Mouse (Mus musculus): ENCODE measurements at regions not wholly inside any gene's neighbourhood (a gene's known extent, or its start where the extent isn't known, plus 50 kb on each side); places are given as distances from the start of the nearest gene placed in this dataset.

DNA sequence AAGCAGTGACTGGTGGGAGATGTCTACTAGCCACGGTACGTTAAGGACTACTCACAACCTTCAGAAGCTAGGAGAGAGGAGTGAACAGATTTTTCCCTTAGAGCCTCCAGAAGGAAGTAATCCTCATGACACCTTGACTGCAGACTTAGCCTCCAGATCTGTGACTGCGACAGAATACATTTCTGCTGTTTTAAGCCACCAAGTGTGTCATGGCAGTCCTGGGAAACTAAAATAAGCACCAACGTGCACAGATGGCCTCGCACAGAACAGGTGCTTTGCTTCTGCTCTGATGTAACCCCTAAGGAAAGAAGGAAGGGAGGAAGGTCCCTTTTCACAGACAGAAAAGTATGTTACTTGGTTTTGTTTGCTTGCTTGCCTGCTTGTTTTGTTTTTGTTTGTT lies 151.5 kb upstream of the Adra1b start:
- H3K4me3 ChIP-seq (ENCODE audit: low read depth, low read length): no peak overlapping the region
- no peaks in the 10 kb centered on the region for H3K36me3 ChIP-seq (ENCODE audit: insufficient read depth, low read length)
- no peak overlapping the region for H3K27ac ChIP-seq (ENCODE audit: low read depth, low read length)
- no peaks in the 10 kb centered on the region for H3K9me3 ChIP-seq (ENCODE audit: low read length)
- DNase-seq (ENCODE audit: low spot score) (no peak), ATAC-seq (ENCODE audit: low FRiP score) (no peak)
- WGBS: 89% methylated on average over 5 of the region's 5 CpGs
- H3K9ac ChIP-seq (replicated peaks; ENCODE audit: low read length, poor library complexity, severe bottlenecking): no peak overlapping the region
- no peak for TF ChIP-seq CTCF (IDR thresholded peaks at IDR 0.05)
- no peaks in the 10 kb centered on the region for H3K27me3 ChIP-seq (ENCODE audit: insufficient read depth, low read length)
- H3K4me2 ChIP-seq (ENCODE audit: low read depth, low read length, poor library complexity, severe bottlenecking): no peak overlapping the region
- H3K4me1 ChIP-seq (ENCODE audit: insufficient read depth, low read length): no peaks in the 10 kb centered on the region

GRCm38 (mm10) chr11:44062446-44062845 lies 161.4 kb upstream of the Adra1b start:
- ATAC-seq (ENCODE audit: low FRiP score) (no peak), DNase-seq (ENCODE audit: low spot score) (no peak)
- Histone ChIP-seq H3K4me2 (ENCODE audit: low read depth, low read length, poor library complexity, severe bottlenecking) (no peak overlapping the region), H3K9me3 (ENCODE audit: low read length) (no peaks in the 10 kb centered on the region), H3K4me1 (ENCODE audit: insufficient read depth, low read length) (no peaks in the 10 kb centered on the region), H3K4me3 (ENCODE audit: low read depth, low read length) (no peak overlapping the region), H3K27ac (ENCODE audit: low read depth, low read length) (no peak overlapping the region), H3K36me3 (ENCODE audit: insufficient read depth, low read length) (no peaks in the 10 kb centered on the region), H3K9ac (replicated peaks; ENCODE audit: low read length, poor library complexity, severe bottlenecking) (no peak overlapping the region), H3K27me3 (ENCODE audit: insufficient read depth, low read length) (no peaks in the 10 kb centered on the region)
- no peak for TF ChIP-seq CTCF (IDR thresholded peaks at IDR 0.05)
- WGBS: 97% methylated on average over 1 of the region's 1 CpGs

DNA sequence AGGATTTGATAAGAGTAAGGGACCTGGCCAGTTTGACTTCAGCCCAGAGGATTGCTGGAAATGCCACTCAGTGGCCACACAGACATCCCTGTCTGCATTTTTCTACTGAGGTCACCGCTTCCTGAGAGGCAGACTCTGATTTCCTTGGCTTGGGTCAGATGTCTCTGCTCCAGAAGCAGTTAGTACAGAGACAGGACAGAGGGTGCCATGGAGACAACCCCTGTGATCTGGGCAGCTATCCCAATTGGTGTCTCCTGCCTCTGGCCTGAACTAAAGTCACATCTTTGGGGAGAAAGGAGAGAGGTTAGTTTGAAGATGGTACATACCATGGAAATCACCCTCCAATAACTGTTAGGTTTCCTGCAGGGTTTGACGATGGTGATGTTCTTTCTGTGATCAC lies 165.2 kb upstream of the Adra1b start:
- no peak overlapping the region for H3K9ac ChIP-seq (replicated peaks; ENCODE audit: low read length, poor library complexity, severe bottlenecking)
- TF ChIP-seq CTCF (IDR thresholded peaks at IDR 0.05): no peak
- H3K4me3 ChIP-seq (ENCODE audit: low read depth, low read length): no peak overlapping the region
- ATAC-seq (ENCODE audit: low FRiP score) (no peak), DNase-seq (ENCODE audit: low spot score) (no peak)
- no peak overlapping the region for H3K4me2 ChIP-seq (ENCODE audit: low read depth, low read length, poor library complexity, severe bottlenecking)
- H3K36me3 ChIP-seq (ENCODE audit: insufficient read depth, low read length): no peaks in the 10 kb centered on the region
- no peaks in the 10 kb centered on the region for H3K9me3 ChIP-seq (ENCODE audit: low read length)
- no peak overlapping the region for H3K27ac ChIP-seq (ENCODE audit: low read depth, low read length)
- no peaks in the 10 kb centered on the region for H3K27me3 ChIP-seq (ENCODE audit: insufficient read depth, low read length)
- H3K4me1 ChIP-seq (ENCODE audit: insufficient read depth, low read length): no peaks in the 10 kb centered on the region
- 92% methylated on average over 2 of the region's 2 CpGs for WGBS

- no peaks in the 10 kb centered on the region for H3K27me3 ChIP-seq (ENCODE audit: insufficient read depth, low read length)
- H3K4me1 ChIP-seq (ENCODE audit: insufficient read depth, low read length): no peaks in the 10 kb centered on the region
- H3K4me3 ChIP-seq (ENCODE audit: low read depth, low read length): no peak overlapping the region
- ATAC-seq (ENCODE audit: low FRiP score) (no peak), DNase-seq (ENCODE audit: low spot score) (peak; percentile 56)
- no peak for TF ChIP-seq CTCF (IDR thresholded peaks at IDR 0.05)
- no peaks in the 10 kb centered on the region for H3K36me3 ChIP-seq (ENCODE audit: insufficient read depth, low read length)
- 68% methylated on average over 3 of the region's 3 CpGs for WGBS
- H3K27ac ChIP-seq (ENCODE audit: low read depth, low read length): no peak overlapping the region
- no peak overlapping the region for H3K9ac ChIP-seq (replicated peaks; ENCODE audit: low read length, poor library complexity, severe bottlenecking)
- H3K9me3 ChIP-seq (ENCODE audit: low read length): no peaks in the 10 kb centered on the region
- no peak overlapping the region for H3K4me2 ChIP-seq (ENCODE audit: low read depth, low read length, poor library complexity, severe bottlenecking)
Observed at GRCm38 (mm10) chr11:44083716-44084115, 182.7 kb upstream of the Adra1b start.

DNA sequence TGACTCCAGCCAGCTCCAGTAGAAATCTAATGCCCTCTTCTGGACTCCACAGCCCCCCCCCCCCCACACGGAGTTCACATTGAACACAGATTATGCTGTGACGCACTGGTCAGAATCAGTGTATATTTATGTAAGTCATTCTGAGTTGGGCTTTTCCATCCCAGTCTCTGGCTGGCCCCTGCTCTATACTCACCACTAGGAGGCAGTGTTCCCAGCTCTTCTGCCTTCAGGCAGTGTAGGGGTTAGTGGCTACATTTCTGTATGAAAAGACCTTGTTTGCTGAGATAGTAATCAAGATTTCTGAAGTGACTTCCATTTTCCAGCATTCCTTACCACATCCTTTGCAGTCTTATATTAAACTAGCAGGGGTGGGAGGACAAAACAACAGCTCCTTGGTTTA lies 185.9 kb upstream of the Adra1b start:
- no peak overlapping the region for H3K9ac ChIP-seq (replicated peaks; ENCODE audit: low read length, poor library complexity, severe bottlenecking)
- H3K4me2 ChIP-seq (ENCODE audit: low read depth, low read length, poor library complexity, severe bottlenecking): no peak overlapping the region
- 59% methylated on average over 2 of the region's 2 CpGs for WGBS
- TF ChIP-seq CTCF (IDR thresholded peaks at IDR 0.05): peak; percentile 45
- H3K4me1 ChIP-seq (ENCODE audit: insufficient read depth, low read length): no peaks in the 10 kb centered on the region
- no peaks in the 10 kb centered on the region for H3K36me3 ChIP-seq (ENCODE audit: insufficient read depth, low read length)
- DNase-seq (ENCODE audit: low spot score) (no peak), ATAC-seq (ENCODE audit: low FRiP score) (no peak)
- H3K27me3 ChIP-seq (ENCODE audit: insufficient read depth, low read length): no peaks in the 10 kb centered on the region
- no peaks in the 10 kb centered on the region for H3K9me3 ChIP-seq (ENCODE audit: low read length)
- no peak overlapping the region for H3K4me3 ChIP-seq (ENCODE audit: low read depth, low read length)
- no peak overlapping the region for H3K27ac ChIP-seq (ENCODE audit: low read depth, low read length)

DNA sequence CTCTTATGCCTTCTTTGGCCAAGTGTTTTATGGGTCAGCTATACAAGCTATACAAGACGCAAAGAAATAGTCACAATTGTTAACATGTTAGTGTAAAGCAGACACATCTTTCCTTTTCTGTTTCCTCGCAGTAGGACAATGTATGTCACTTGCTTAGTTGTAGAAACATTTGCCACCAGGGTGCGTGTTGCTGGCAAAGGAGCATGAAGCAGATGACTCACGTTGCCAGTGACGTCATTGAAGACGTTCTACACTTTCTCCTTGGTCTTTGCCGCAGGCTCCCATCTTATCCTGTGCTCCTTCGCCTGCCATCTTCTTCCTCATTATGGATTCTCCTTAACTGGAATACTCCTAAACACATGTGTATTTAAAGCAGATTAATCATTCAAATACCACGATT lies 188.5 kb upstream of the Adra1b start:
- Histone ChIP-seq H3K9ac (replicated peaks; ENCODE audit: low read length, poor library complexity, severe bottlenecking) (no peak overlapping the region), H3K4me1 (ENCODE audit: insufficient read depth, low read length) (no peaks in the 10 kb centered on the region), H3K4me2 (ENCODE audit: low read depth, low read length, poor library complexity, severe bottlenecking) (no peak overlapping the region), H3K36me3 (ENCODE audit: insufficient read depth, low read length) (no peaks in the 10 kb centered on the region), H3K9me3 (ENCODE audit: low read length) (no peaks in the 10 kb centered on the region), H3K4me3 (ENCODE audit: low read depth, low read length) (no peak overlapping the region), H3K27me3 (ENCODE audit: insufficient read depth, low read length) (no peaks in the 10 kb centered on the region), H3K27ac (ENCODE audit: low read depth, low read length) (no peak overlapping the region)
- 83% methylated on average over 9 of the region's 9 CpGs for WGBS
- no peak for DNase-seq (ENCODE audit: low spot score)
- no peak for TF ChIP-seq CTCF (IDR thresholded peaks at IDR 0.05)
- ATAC-seq (ENCODE audit: low FRiP score): no peak

DNA sequence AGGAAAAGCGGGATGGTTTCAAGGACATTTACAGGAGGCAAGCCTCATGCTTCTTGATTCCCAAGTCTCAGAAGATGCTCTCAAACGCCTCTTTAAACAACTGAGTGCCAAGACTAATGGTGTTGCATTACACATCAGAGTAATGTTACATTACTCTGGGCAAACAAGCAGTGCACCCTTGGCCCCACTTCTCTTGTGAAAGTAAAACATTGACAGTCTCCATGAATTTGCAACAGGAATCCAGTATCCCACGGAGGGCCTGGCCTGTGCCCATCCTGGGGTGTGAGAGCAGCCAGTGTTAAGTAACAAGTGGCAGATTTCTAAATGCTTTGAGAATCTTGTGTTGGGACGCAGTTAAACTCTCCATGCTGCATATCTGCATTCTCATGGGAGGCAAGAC lies 194.3 kb upstream of the Adra1b start:
- Histone ChIP-seq H3K9me3 (ENCODE audit: low read length) (no peaks in the 10 kb centered on the region), H3K27me3 (ENCODE audit: insufficient read depth, low read length) (no peaks in the 10 kb centered on the region), H3K4me2 (ENCODE audit: low read depth, low read length, poor library complexity, severe bottlenecking) (no peak overlapping the region), H3K36me3 (ENCODE audit: insufficient read depth, low read length) (no peaks in the 10 kb centered on the region), H3K4me1 (ENCODE audit: insufficient read depth, low read length) (no peaks in the 10 kb centered on the region), H3K9ac (replicated peaks; ENCODE audit: low read length, poor library complexity, severe bottlenecking) (no peak overlapping the region), H3K4me3 (ENCODE audit: low read depth, low read length) (no peak overlapping the region), H3K27ac (ENCODE audit: low read depth, low read length) (no peak overlapping the region)
- WGBS: 84% methylated on average over 4 of the region's 4 CpGs
- ATAC-seq (ENCODE audit: low FRiP score) (no peak), DNase-seq (ENCODE audit: low spot score) (no peak)
- TF ChIP-seq CTCF (IDR thresholded peaks at IDR 0.05): no peak
